Mouse (Mus musculus) E14TG2a.4 (cell line): ENCODE measurements around the gene Ush1g.

Experiments used
- CTCF ChIP-seq: conservative IDR thresholded peaks from 2 replicates; pipeline ENCODE4 v1.5.1; 2014; ENCODE audit warnings: low read length
- NANOG ChIP-seq: IDR thresholded peaks from 2 replicates; pipeline ENCODE4 v1.6.1; 2014; ENCODE audit warnings: borderline replicate concordance, low read length, mixed read lengths

- TF ChIP-seq CTCF = no peak
- TF ChIP-seq NANOG = no peak
Measured at GRCm38 (mm10) chr11:115287386-115287785, 34.5 kb downstream of the Ush1g start.
